Mouse (Mus musculus): ENCODE data around the gene Prdm11. TPM values are rescaled to one million over a fixed set of nuclear protein-coding genes. Genes with fewer than 3 reads are reported as not detected.

The Prdm11 gene
- polyA plus RNA-seq, 1 experiment from 2014 or later, result 4.4 TPM

GRCm38 (mm10) chr2:93024431-93024830 lies 21.5 kb downstream of the Prdm11 start:
- 0 out of 2 replicates have a peak, but pooled peaks cover 6% of the 10 kb centered on the region for H3K9me3 ChIP-seq (ENCODE audit: low read depth, low read length)
- WGBS, result 55% methylated on average over 3 of the region's 3 CpGs
- H3K4me3 ChIP-seq (ENCODE audit: low read depth, low read length), result no peak overlapping the region
- 0 out of 2 replicates have a peak, but pooled peaks cover 4% of the 10 kb centered on the region for H3K4me1 ChIP-seq (ENCODE audit: insufficient read depth)
- no peak overlapping the region for H3K9ac ChIP-seq
- DNase-seq (no peak), ATAC-seq (ENCODE audit: insufficient read depth) (no peak)
- no peak overlapping the region for H3K27ac ChIP-seq (ENCODE audit: low read depth)
- TF ChIP-seq CTCF (IDR thresholded peaks at IDR 0.05; ENCODE audit: low read depth), result no peak
- H3K27me3 ChIP-seq (ENCODE audit: insufficient read depth, low read length), result no peaks in the 10 kb centered on the region
- H3K4me2 ChIP-seq, result no peak overlapping the region
- no peaks in the 10 kb centered on the region for H3K36me3 ChIP-seq (ENCODE audit: insufficient read depth)

- H3K4me3 ChIP-seq (ENCODE audit: low read depth, low read length), result no peak overlapping the region
- TF ChIP-seq CTCF (IDR thresholded peaks at IDR 0.05; ENCODE audit: low read depth), result no peak
- DNase-seq (peak; percentile 24), ATAC-seq (ENCODE audit: insufficient read depth) (no peak)
- H3K27me3 ChIP-seq (ENCODE audit: insufficient read depth, low read length), result no peaks in the 10 kb centered on the region
- no peak overlapping the region for H3K27ac ChIP-seq (ENCODE audit: low read depth)
- H3K4me2 ChIP-seq, result no peak overlapping the region
- H3K9ac ChIP-seq, result no peak overlapping the region
- WGBS, result 68% methylated on average over 5 of the region's 5 CpGs
- H3K4me1 ChIP-seq (ENCODE audit: insufficient read depth), result peaks cover 4% of the 10 kb centered on the region; the same call in 1 of the 2 replicates
- no peaks in the 10 kb centered on the region for H3K36me3 ChIP-seq (ENCODE audit: insufficient read depth)
- H3K9me3 ChIP-seq (ENCODE audit: low read depth, low read length), result 0 out of 2 replicates have a peak, but pooled peaks cover 6% of the 10 kb centered on the region
Measured at GRCm38 (mm10) chr2:93018854-93019253, 27.1 kb downstream of the Prdm11 start.

GRCm38 (mm10) chr2:93017151-93017550 lies 28.8 kb downstream of the Prdm11 start:
- Histone ChIP-seq H3K4me1 (ENCODE audit: insufficient read depth) (peaks cover 4% of the 10 kb centered on the region; the same call in 1 of the 2 replicates), H3K4me3 (ENCODE audit: low read depth, low read length) (no peak overlapping the region), H3K36me3 (ENCODE audit: insufficient read depth) (peaks cover 8% of the 10 kb centered on the region), H3K27ac (ENCODE audit: low read depth) (no peak overlapping the region), H3K27me3 (ENCODE audit: insufficient read depth, low read length) (no peaks in the 10 kb centered on the region), H3K9ac (no peak overlapping the region), H3K4me2 (no peak overlapping the region), H3K9me3 (ENCODE audit: low read depth, low read length) (no peaks in the 10 kb centered on the region)
- 83% methylated on average over 8 of the region's 8 CpGs for WGBS
- no peak for TF ChIP-seq CTCF (IDR thresholded peaks at IDR 0.05; ENCODE audit: low read depth)
- ATAC-seq (ENCODE audit: insufficient read depth) (no peak), DNase-seq (no peak)

- Histone ChIP-seq H3K27me3 (ENCODE audit: insufficient read depth, low read length) (no peaks in the 10 kb centered on the region), H3K4me2 (peak overlapping the region; percentile 95), H3K36me3 (ENCODE audit: insufficient read depth) (peaks cover 18% of the 10 kb centered on the region), H3K9me3 (ENCODE audit: low read depth, low read length) (no peaks in the 10 kb centered on the region), H3K4me1 (ENCODE audit: insufficient read depth) (peaks cover 4% of the 10 kb centered on the region; the same call in 1 of the 2 replicates), H3K9ac (peak overlapping the region; percentile 67), H3K27ac (ENCODE audit: low read depth) (peak overlapping the region; percentile 89), H3K4me3 (ENCODE audit: low read depth, low read length) (peak overlapping the region; percentile 60)
- TF ChIP-seq CTCF (IDR thresholded peaks at IDR 0.05; ENCODE audit: low read depth), result no peak
- ATAC-seq (ENCODE audit: insufficient read depth) (peak; percentile 23), DNase-seq (peak; percentile 53)
- 2% methylated on average over 32 of the region's 40 CpGs for WGBS
Measured at GRCm38 (mm10) chr2:93015041-93015440, 30.9 kb downstream of the Prdm11 start.

- H3K9ac ChIP-seq, result peak overlapping the region; percentile 67
- no peak for TF ChIP-seq CTCF (IDR thresholded peaks at IDR 0.05; ENCODE audit: low read depth)
- peaks cover 22% of the 10 kb centered on the region for H3K36me3 ChIP-seq (ENCODE audit: insufficient read depth)
- H3K27ac ChIP-seq (ENCODE audit: low read depth), result peak overlapping the region; percentile 89
- DNase-seq (peak; percentile 75), ATAC-seq (ENCODE audit: insufficient read depth) (peak; percentile 93)
- peak overlapping the region; percentile 60 for H3K4me3 ChIP-seq (ENCODE audit: low read depth, low read length)
- no peaks in the 10 kb centered on the region for H3K9me3 ChIP-seq (ENCODE audit: low read depth, low read length)
- 2% methylated on average over 40 of the region's 50 CpGs for WGBS
- H3K4me2 ChIP-seq, result peak overlapping the region; percentile 95
- H3K27me3 ChIP-seq (ENCODE audit: insufficient read depth, low read length), result no peaks in the 10 kb centered on the region
- peaks cover 4% of the 10 kb centered on the region; the same call in 1 of the 2 replicates for H3K4me1 ChIP-seq (ENCODE audit: insufficient read depth)
Measured at GRCm38 (mm10) chr2:93014093-93014937, 31.7 kb downstream of the Prdm11 start.

- peak overlapping the region; percentile 95 for H3K4me2 ChIP-seq
- peaks cover 4% of the 10 kb centered on the region; the same call in 1 of the 2 replicates for H3K4me1 ChIP-seq (ENCODE audit: insufficient read depth)
- DNase-seq (no peak), ATAC-seq (ENCODE audit: insufficient read depth) (peak; percentile 10; the same call in 1 of the 2 replicates)
- H3K36me3 ChIP-seq (ENCODE audit: insufficient read depth), result peaks cover 26% of the 10 kb centered on the region
- 58% methylated on average over 8 of the region's 8 CpGs for WGBS
- TF ChIP-seq CTCF (IDR thresholded peaks at IDR 0.05; ENCODE audit: low read depth), result no peak
- H3K9me3 ChIP-seq (ENCODE audit: low read depth, low read length), result no peaks in the 10 kb centered on the region
- H3K9ac ChIP-seq, result peak overlapping the region; percentile 67
- H3K27ac ChIP-seq (ENCODE audit: low read depth), result peak overlapping the region; percentile 89
- no peaks in the 10 kb centered on the region for H3K27me3 ChIP-seq (ENCODE audit: insufficient read depth, low read length)
- H3K4me3 ChIP-seq (ENCODE audit: low read depth, low read length), result peak overlapping the region; percentile 60; the same call in 1 of the 2 replicates
Measured at GRCm38 (mm10) chr2:93013415-93014092, 32.4 kb downstream of the Prdm11 start.

GRCm38 (mm10) chr2:93012976-93013375 lies 33.0 kb downstream of the Prdm11 start:
- H3K9me3 ChIP-seq (ENCODE audit: low read depth, low read length), result no peaks in the 10 kb centered on the region
- no peak overlapping the region for H3K27ac ChIP-seq (ENCODE audit: low read depth)
- no peak for TF ChIP-seq CTCF (IDR thresholded peaks at IDR 0.05; ENCODE audit: low read depth)
- no peaks in the 10 kb centered on the region for H3K27me3 ChIP-seq (ENCODE audit: insufficient read depth, low read length)
- ATAC-seq (ENCODE audit: insufficient read depth) (no peak), DNase-seq (no peak)
- peaks cover 26% of the 10 kb centered on the region for H3K36me3 ChIP-seq (ENCODE audit: insufficient read depth)
- no peak overlapping the region for H3K4me3 ChIP-seq (ENCODE audit: low read depth, low read length)
- no peak overlapping the region for H3K9ac ChIP-seq
- peaks cover 4% of the 10 kb centered on the region; the same call in 1 of the 2 replicates for H3K4me1 ChIP-seq (ENCODE audit: insufficient read depth)
- H3K4me2 ChIP-seq, result no peak overlapping the region
- WGBS, result 89% methylated on average over 3 of the region's 3 CpGs

All from lung, embryonic 14.5 days (tissue).